Mouse (Mus musculus) thymus, postnatal 25 days (tissue): ENCODE results near the gene Ntm.

Source experiments
- DNase-seq: peaks from one replicate; pipeline ENCODE4 v3.0.0; 2022

Ntm gene

DNA sequence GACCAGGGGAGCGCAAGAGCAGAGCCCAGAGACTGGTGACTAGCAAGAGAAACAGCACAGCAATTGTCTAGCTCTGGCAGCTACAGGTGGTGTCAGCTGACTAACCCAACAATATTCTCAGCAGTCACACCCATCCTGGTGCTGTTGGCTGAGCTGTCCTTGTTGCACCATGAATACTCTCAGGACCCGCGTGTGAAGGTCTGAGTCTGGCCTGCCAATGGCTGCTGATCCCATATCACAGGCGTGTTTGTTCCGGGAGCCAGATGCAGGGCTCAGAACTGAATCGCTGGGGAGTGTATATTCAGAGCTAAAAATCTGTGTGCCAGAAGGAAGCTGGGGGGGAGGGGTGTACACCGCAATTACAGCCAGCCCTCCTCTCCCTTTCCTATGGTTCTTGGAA is 310.1 kb downstream of the Ntm start:
- DNase-seq: no peak

DNA sequence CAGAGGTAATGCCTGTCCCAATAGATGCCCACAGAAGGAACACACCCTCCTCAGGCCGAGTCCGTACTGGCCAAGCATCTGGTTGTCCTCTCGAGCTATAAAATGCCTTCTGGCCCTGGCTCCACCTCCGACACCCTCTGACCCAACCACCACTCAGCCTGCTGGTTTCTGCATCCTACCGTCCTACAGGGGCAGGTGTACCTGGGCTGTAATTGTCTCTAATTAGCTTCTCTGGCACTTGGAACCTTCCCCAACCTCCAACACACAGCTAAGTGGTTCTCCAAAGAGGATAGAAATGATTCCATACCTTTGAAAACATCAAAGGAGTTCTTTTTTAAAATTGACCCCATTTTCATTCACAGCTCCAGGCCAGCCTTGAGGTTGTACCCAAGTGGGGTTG is 311.1 kb downstream of the Ntm start:
- no peak for DNase-seq

DNA sequence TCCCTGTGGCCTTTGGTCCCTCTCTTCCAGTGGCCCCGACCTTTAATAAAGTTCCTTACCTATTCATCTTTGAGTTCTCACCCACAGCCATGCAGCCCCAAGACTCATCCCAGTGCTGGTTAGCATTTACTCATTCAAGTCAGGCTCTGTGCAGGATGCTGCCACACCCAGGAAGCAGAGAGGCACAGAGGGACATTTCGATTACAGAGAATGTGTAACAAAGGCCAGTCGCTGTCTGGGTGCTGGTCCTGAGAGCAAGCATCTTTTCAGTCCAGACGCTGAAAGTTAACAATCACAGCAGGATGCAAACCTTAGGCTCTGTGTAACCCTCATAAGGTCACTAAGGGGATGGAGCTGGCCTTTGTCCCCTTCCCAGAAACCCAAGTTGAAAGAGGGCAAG is 311.7 kb downstream of the Ntm start:
- no peak for DNase-seq

DNA sequence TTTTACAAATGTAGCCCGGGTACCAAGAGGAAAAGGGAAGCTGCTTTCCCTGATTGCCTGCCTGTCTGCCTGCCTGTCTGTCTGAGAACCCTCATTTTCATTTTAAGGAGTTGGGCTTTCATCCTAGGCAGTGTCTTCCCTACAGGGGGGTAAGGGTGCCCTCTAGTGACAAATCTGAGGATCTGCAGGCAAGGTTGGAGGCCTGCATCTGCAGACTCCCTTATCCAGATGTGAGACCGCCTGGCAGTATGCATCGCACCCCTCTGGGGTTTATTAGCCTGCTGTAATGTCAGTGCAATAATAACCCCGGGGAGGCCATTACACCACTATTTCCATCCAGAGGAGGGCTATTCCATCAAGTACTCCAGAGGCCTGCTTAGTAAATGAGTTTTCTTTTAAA is 312.3 kb downstream of the Ntm start:
- no peak for DNase-seq

DNA sequence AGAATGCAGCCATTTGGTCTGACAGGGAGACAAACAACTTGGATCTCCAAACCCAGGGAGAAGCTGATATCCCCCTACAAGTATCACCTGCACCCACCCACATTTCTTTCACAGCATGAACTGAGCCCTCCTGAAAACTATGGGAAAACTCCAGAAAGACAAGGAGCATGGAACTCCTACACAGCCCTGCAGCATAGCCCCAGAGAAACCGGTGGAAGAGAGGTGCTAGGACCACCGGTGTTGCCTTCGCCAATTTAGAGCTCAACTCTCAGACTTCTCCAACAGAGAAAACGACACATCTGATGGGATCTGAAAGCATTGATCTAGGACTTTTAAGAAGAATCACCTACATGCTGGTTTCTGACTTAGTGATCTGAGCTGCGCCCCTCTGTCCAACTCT is 312.7 kb downstream of the Ntm start:
- no peak for DNase-seq

DNA sequence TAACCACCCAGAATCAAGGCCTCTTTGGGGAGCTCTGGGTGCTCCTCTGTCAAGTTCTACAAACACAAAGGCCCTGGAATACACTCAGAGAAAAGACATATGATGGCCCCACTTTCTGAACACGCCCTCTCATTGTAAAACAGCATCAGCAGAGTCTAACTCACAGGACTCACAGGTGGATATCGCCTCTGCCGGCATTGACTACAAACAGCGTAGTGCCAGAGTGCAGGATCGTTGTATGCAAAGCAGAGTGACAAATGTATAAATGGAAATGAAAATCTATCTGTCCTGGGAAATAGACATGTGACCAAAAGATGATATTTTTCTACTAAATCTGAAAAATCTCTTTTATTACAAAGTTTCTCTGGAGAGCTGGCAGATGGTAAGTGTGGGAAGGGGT is 314.7 kb downstream of the Ntm start:
- DNase-seq: no peak

DNA sequence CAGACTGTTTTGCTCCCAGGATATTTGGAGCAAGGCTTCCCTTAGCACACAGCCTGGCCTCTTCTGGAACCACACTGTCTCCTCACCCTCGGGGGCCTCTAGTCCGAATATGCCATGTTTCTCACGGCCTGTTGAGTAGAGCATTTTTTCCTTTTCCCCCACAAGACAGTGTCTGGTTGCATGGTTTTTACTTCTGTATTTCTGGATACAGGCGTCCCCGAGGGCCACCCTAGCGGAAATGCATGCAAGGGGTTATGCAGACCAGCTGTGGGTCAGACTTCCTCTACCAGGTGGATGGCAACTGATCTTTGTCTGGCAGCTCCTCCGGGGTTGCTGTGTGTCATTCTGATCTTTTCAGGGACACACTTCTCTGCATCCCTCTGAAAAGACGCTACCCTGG is 315.2 kb downstream of the Ntm start:
- no peak for DNase-seq

DNA sequence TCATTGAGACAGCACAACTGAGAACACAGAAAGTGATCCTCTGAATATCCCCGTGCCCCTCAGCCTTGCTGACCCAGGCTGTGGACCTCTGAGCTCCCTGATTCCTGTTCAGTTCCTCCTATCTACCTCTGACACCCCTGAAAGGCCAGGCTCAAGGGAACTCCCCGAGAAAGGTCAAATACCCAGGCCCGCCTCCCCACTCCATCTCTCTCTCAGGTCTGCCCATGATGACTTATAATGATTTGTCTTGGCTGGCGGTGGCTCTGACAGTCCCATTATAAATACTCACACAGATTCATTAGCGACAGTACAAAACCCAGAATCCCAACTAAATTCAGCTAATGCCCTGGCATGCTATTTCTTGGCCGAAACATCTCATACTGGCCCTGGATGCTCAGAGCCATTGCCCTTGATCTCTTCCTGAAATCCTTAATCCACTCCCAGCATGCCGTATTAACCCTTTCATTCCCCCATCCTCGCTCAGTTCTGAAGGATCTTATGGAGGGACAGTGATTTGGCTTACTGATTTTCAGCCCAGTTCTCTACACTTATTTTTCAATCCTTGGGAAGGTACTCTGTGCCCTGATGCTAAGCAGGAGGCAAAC is 317.0 kb downstream of the Ntm start:
- no peak for DNase-seq

DNA sequence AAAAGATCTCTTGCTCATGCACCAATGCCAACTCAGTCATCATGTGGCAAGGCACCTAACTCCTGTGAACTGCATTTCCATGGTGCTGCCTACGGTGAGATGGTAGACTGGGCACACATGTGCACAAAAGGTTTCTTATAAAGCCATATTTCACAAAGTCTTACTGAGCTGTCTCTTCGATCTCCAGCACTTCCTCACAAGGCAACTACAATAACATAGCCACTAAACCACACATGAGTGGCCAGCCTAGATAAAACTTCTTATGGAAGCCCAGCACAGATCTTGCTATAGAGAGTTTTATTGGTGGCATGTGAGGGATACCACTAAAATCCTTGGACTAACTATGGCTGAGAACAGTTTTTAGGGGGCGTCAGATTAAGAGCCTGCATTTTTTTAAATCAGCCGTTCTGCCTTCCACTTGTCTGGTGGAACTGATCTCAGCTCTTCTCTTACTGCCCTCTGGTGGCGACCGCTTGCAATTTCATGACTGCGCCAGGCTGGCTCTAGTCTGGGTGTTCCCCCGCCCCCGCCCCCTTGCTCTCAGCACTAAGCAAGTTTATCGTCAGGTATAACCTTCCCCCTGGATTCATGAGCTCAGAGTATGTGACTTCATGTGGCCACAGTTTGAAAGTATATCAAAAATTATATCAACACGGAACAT is 319.8 kb downstream of the Ntm start:
- peak; percentile 16 for DNase-seq

DNA sequence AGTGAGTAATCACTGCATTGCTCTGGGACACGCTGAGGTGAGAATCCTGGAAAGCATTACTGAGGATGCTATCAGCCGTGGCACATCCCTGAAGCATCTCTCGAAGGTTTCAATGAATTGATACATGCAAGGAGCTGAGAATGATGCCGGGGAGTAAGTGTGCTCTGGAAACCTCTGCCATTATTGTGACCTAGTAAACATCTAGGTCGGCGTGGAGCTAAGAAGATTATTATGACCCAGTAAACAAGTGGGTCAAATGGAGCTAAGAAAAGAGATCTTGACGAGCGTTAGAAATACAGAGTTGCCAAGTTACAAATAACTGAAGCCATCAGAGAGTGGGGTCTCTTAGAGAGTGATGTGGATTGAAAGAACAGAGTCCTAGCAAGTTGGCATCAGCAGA is 325.6 kb downstream of the Ntm start:
- DNase-seq: no peak

DNA sequence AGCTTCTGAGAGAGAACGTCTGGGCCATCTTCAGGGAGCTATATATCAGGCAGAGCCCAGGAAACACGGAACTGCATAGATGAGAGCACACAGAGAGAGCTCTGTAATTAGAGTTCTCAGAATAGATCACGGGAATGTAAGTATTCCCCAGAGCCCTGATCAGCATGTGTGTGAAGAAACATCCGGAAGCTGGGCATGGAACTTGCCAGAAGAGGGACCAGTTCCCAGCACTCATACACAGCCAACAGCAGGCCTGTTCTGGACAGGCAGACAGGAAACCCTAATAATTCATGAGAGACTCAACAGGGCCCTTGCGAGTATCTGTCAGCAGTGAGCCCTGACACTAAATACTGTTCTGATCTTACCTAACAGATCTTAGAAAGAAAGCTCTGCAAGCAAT is 345.8 kb downstream of the Ntm start:
- DNase-seq: no peak

DNA sequence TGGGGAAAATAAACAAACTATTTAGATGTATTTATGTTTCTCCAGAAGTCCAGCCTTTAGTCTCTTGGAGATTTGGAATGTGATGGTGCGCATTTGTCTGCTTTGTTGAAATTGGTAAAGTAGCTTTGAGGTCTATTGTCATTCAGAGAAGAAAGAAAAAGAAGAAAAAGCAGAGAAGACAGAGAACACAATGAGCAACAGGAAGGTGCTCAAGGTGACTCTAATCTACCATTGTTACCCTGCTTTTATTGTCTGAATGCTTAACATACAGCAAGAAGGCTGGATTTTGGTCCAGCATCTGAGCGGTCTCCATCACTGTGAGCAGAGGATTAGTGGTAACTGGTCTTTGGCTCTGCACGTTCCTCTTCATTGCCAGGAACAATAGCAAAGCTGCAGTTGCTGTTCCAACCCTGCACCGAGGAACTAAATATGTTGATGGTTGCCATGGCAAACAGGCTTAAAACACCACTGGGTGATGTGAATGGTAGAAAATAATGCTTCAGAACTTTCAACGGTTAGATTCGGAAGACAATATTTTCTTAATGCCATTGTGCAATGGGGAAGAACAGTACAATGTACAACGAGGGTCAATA is 350.8 kb downstream of the Ntm start:
- DNase-seq: no peak

DNA sequence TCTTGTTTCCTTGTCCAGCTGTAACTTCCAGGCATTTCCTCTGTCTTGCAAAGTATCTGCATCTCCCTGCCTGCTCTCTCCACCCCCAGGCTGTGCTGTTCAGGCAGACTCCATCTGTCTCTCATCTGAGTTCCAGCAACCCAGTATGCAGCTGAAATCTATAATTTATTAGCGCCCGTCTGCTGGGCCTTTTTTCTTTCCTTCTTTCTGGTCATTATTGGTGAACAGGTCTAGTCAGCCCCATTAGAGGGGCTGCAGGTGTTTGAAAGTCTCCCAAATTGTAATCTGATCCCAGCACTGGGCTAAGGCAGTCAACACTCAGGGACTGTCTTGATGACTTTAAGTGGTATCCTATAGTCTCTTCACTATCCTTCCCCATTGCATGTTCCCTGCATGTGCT is 352.1 kb downstream of the Ntm start:
- DNase-seq: no peak

DNA sequence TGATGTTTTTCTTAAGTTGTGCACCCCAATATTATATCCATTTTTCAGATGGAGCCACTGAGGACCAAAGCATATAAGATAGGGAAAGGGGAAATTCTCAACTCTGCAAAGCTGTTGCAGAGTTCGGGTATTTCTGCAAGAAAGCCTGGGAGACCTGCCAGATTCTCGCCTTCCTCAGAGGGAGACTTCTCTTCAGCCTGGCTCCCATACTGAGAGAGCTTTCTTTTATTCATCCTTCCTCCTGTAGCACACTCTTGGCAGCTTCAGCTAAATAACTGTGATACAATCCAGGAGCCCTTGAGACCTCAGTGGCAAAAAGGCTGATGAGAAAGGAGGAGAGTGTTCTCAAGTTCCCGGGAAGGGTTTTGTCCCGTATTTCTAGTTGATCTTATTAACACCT is 365.3 kb downstream of the Ntm start:
- DNase-seq: no peak

DNA sequence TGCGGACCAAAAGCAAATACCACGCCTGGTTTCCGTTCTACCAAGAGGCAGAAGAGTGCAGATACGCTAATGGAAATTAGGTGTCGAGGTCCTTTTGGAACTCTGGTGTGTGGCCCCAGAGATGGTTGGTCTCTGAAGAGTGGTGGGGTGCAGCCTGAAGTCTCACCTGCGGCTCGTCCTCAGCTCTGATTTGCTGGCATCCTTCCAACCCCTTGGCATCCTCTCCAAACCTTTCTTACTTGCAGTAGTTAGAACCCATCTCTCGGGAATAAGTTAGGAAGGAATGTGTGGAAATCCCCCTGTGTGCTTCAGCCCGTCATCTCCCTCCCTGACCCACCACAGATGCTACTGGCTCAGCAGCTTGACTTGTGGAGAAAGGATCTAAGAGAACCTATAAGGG is 367.6 kb downstream of the Ntm start:
- no peak for DNase-seq

DNA sequence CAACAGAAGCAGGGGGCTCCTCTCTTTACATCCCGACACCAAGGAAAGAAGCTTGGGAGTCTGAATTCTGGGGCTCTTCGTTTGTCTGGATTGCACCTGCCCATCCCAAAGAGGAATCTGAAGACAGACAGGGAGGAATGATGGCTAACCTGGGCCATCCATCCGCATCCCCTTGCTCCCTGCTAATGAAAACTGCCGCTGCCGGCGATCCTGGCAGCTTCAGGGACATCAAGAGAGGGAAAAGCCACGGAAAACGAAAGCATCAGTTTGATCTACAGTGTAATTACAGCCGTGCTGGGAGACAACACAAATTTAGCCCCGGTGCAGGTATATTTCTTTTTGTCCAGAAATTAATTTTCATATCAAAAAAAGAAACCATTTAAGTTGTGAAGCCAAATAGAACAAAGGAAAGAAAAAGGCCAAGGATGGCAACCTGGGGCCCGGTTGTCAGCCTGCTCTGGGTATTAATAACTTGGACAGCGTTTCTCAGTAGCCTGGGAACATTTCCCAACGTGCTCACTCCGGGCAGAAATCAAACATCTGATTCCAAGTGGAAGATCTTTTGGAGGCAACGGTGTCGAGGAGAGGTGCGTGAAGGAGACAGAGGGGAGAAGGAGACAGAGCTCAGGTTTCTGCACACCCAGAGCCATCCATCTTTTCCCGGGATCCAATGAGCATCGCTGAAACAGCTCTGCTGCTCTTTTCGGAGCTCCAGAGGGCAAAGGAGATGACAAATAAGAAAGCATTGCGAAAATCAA is 368.2 kb downstream of the Ntm start:
- DNase-seq: no peak

DNA sequence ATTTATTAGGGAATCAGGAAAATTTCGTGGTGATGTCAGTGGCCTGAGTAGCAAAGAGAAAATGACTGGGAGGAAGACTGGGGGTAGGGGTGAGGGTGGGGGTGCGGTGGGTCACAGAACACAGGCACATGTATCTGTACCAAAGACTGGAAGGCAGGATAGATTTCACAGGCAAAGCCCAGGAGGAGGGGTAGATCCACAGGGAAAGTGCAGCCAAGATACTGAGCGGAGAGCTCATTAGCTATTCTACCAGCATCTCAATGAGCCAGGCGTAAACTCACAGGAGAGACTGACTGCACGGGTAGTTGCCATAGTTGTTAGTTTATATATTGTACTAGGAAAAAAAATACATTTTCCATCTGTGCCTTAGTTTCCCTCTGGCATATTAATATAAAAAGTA is 375.6 kb downstream of the Ntm start:
- DNase-seq: no peak

DNA sequence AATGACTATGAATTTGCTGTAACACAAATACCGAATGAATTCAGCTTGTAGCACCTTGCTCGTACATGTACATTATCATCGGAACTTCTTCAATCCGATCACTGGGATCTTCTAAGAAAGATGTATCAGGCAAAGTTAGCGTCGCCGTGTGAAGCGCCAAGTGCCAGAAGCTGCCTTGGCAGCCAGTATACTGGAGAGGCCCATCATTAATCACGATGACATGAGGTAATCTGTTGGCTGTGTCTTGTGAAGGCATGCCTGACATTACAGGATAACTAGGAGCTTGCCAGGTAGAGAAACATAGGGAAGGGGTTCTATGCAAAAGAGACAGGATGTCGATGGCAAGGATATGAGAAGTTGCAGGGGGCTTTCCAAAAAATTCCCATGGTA is 376.6 kb downstream of the Ntm start:
- no peak for DNase-seq

DNA sequence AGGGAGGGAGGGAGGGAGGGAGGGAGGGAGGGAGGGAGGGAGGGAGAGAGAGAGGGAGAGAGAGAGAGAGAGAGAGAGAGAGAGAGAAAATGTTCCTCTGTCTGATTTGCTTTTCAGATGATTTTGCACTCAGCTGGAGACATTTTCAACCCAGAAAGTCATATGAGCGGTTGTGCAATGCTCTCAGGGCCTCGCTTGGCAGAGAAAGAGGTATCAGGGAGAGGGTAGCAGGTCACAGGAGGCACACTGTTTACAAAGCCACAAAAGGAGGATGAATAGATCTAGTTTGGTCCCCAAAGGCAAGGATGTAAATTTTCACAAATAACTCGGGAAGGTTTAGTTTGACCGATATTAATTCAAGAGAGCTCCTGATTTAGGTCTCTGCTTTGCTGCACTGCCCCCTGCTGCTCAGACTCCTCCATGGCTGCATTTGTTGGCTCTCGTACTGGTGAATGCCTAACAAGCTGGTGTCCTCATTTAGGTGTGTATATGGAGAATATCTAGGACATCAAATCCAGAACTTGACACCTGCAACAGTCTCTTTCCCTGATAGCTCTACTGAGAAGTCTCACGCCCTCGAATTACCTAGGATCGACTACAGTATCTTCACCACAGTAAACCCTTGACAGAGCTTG is 377.1 kb downstream of the Ntm start:
- DNase-seq: no peak

DNA sequence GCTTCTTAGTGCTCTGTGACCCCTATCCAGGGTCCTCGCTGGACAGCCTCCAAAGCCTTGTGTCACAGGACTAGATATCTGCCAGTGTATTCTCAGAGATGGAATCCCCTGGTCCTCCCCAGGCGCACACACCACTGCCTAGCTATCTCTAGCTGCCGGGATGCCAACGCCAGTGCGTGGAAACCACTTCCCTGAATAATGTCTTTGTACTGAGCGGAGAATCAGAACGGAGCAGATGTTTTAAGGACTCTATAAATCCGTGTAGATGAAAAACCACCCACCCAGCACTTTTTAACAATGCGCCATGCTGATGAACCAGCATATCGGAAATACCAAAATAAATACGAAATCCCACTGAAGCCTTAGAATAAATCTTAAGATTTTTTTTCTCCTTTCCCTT is 384.7 kb downstream of the Ntm start:
- DNase-seq: no peak

DNA sequence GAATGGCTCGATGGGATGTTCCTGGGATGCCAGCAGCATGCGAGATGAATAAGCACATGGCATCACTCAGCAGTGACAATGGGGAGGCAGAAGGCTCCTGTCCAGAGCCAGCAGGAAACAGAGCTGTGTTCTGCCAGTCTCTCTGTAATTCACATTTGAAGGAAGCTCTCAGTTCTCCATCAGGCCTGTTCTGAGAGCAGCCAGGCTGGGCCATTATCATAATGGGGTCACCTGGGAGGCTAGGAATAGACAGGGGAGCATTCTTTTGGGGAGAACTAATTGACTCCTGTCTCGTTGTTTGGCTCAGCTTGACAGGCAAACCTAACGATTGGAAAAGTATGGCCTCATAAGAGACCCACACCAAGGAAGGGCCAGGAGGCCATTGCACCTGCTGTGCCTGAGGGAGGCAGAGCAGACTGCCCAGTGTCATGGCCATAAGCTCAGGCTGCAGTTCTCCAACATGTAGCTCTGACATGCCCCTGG is 386.8 kb downstream of the Ntm start:
- no peak for DNase-seq

DNA sequence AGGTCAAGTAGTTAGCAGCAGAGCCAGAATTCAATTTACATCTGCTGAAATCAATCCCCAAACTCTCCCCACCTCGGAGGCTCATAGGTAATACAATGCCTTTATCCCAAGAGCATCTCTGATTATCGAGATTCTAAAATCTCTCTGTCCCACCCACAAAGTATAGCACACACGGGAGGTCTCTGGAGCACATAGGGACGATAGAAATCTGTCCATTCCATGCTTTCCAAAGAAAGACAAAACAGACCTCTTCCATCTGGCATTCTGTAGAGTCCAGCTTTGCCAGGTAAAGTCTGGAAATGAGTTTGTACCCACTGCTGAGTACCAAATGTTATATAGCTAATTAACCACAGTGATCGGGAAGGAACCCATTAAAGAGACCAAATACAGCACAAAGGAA is 388.4 kb downstream of the Ntm start:
- no peak for DNase-seq

DNA sequence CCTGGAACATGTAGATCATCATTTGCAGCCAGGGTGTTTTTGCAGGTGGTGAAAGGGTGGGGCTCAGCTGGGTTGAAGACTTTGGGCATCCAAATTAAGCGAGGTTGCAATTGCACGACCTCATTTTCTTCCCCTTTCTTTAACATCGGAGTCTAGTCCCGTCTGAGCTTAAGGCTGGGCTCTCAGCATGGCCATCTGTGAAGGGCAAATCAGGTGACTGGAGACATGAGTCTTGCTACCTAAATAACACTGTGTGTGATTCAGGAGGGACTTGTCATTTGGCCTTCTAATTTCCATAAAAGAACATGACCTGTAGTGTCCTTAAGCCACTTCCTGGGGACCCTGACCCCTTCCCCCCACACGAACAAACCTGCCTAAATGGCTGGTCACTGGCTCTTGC is 394.4 kb downstream of the Ntm start:
- no peak for DNase-seq
